Mouse (Mus musculus): ENCODE data around the gene Znrf2. TPM values are rescaled to one million over a fixed set of nuclear protein-coding genes. Genes with fewer than 3 reads are reported as not detected.

The Znrf2 gene
- total and polyA plus RNA-seq, 2 experiments from 2014 or later: 5.9 to 45.9 TPM

GRCm38 (mm10) chr6:54880086-54880485 is 63.4 kb downstream of the Znrf2 start:
- ATAC-seq (no peak), DNase-seq (ENCODE audit: low spot score) (no peak)
- no peaks in the 10 kb centered on the region for H3K4me1 ChIP-seq (ENCODE audit: insufficient read depth, low read length)
- no peak overlapping the region for H3K4me3 ChIP-seq (ENCODE audit: low read length)
- H3K9me3 ChIP-seq (ENCODE audit: low read length): no peaks in the 10 kb centered on the region
- H3K9ac ChIP-seq (replicated peaks; ENCODE audit: low read length): no peak overlapping the region
- no peak overlapping the region for H3K27ac ChIP-seq
- H3K36me3 ChIP-seq (ENCODE audit: insufficient read depth, low read length): no peaks in the 10 kb centered on the region
- H3K4me2 ChIP-seq (ENCODE audit: low read depth, low read length): no peak overlapping the region
- 88% methylated on average over 4 of the region's 4 CpGs for WGBS
- no peak for TF ChIP-seq CTCF (IDR thresholded peaks at IDR 0.05; ENCODE audit: low read depth)
- H3K27me3 ChIP-seq (ENCODE audit: insufficient read depth, low read length): no peaks in the 10 kb centered on the region

GRCm38 (mm10) chr6:54883424-54883823 is 66.7 kb downstream of the Znrf2 start:
- ATAC-seq (no peak), DNase-seq (ENCODE audit: low spot score) (no peak)
- Histone ChIP-seq H3K36me3 (ENCODE audit: insufficient read depth, low read length) (no peaks in the 10 kb centered on the region), H3K9me3 (ENCODE audit: low read length) (no peaks in the 10 kb centered on the region), H3K4me2 (ENCODE audit: low read depth, low read length) (no peak overlapping the region), H3K4me3 (ENCODE audit: low read length) (no peak overlapping the region), H3K27ac (no peak overlapping the region), H3K4me1 (ENCODE audit: insufficient read depth, low read length) (no peaks in the 10 kb centered on the region), H3K9ac (replicated peaks; ENCODE audit: low read length) (no peak overlapping the region), H3K27me3 (ENCODE audit: insufficient read depth, low read length) (no peaks in the 10 kb centered on the region)
- no peak for TF ChIP-seq CTCF (IDR thresholded peaks at IDR 0.05; ENCODE audit: low read depth)
- WGBS: 80% methylated on average over 2 of the region's 2 CpGs

GRCm38 (mm10) chr6:54886195-54886594 is 69.5 kb downstream of the Znrf2 start:
- no peaks in the 10 kb centered on the region for H3K27me3 ChIP-seq (ENCODE audit: insufficient read depth, low read length)
- no peak overlapping the region for H3K27ac ChIP-seq
- no peaks in the 10 kb centered on the region for H3K9me3 ChIP-seq (ENCODE audit: low read length)
- no peak overlapping the region for H3K4me3 ChIP-seq (ENCODE audit: low read length)
- no peak for TF ChIP-seq CTCF (IDR thresholded peaks at IDR 0.05; ENCODE audit: low read depth)
- no peak for DNase-seq (ENCODE audit: low spot score)
- no peaks in the 10 kb centered on the region for H3K4me1 ChIP-seq (ENCODE audit: insufficient read depth, low read length)
- 64% methylated on average over 7 of the region's 7 CpGs for WGBS
- no peak overlapping the region for H3K4me2 ChIP-seq (ENCODE audit: low read depth, low read length)
- no peak for ATAC-seq
- H3K9ac ChIP-seq (replicated peaks; ENCODE audit: low read length): no peak overlapping the region
- H3K36me3 ChIP-seq (ENCODE audit: insufficient read depth, low read length): no peaks in the 10 kb centered on the region

DNA sequence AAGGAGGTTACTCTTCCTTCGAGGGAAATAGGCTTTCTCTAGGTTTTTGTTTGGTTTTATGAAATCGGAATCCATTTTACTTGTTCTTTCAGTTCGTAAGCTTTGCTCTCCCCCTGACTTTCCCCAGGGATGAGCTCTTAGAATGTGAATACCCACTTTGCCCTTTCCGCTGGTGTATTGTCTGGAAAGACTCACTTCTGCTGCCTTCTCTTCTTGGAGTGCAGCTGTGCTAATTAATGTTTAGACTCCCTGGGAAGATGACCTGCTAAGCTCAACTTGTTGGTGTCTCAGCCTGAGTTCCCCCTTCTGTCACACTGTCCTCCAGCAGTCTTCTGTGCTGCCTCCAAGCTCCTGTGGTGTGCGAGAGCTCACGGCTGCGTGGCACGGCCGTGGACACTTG is 73.5 kb downstream of the Znrf2 start:
- no peak overlapping the region for H3K27ac ChIP-seq
- H3K9ac ChIP-seq (replicated peaks; ENCODE audit: low read length): no peak overlapping the region
- no peaks in the 10 kb centered on the region for H3K4me1 ChIP-seq (ENCODE audit: insufficient read depth, low read length)
- TF ChIP-seq CTCF (IDR thresholded peaks at IDR 0.05; ENCODE audit: low read depth): no peak
- no peaks in the 10 kb centered on the region for H3K9me3 ChIP-seq (ENCODE audit: low read length)
- no peak overlapping the region for H3K4me3 ChIP-seq (ENCODE audit: low read length)
- ATAC-seq: no peak
- WGBS: 51% methylated on average over 9 of the region's 9 CpGs
- no peaks in the 10 kb centered on the region for H3K36me3 ChIP-seq (ENCODE audit: insufficient read depth, low read length)
- DNase-seq (ENCODE audit: low spot score): no peak
- H3K4me2 ChIP-seq (ENCODE audit: low read depth, low read length): no peak overlapping the region
- no peaks in the 10 kb centered on the region for H3K27me3 ChIP-seq (ENCODE audit: insufficient read depth, low read length)

- TF ChIP-seq CTCF (IDR thresholded peaks at IDR 0.05; ENCODE audit: low read depth): no peak
- Histone ChIP-seq H3K9me3 (ENCODE audit: low read length) (no peaks in the 10 kb centered on the region), H3K4me2 (ENCODE audit: low read depth, low read length) (no peak overlapping the region), H3K36me3 (ENCODE audit: insufficient read depth, low read length) (no peaks in the 10 kb centered on the region), H3K4me3 (ENCODE audit: low read length) (no peak overlapping the region), H3K27me3 (ENCODE audit: insufficient read depth, low read length) (no peaks in the 10 kb centered on the region), H3K9ac (replicated peaks; ENCODE audit: low read length) (no peak overlapping the region), H3K27ac (no peak overlapping the region), H3K4me1 (ENCODE audit: insufficient read depth, low read length) (no peaks in the 10 kb centered on the region)
- no peak for DNase-seq (ENCODE audit: low spot score)
- no peak for ATAC-seq
- WGBS: 90% methylated on average over 3 of the region's 3 CpGs
Measured at GRCm38 (mm10) chr6:54891384-54891783, 74.7 kb downstream of the Znrf2 start.

DNA sequence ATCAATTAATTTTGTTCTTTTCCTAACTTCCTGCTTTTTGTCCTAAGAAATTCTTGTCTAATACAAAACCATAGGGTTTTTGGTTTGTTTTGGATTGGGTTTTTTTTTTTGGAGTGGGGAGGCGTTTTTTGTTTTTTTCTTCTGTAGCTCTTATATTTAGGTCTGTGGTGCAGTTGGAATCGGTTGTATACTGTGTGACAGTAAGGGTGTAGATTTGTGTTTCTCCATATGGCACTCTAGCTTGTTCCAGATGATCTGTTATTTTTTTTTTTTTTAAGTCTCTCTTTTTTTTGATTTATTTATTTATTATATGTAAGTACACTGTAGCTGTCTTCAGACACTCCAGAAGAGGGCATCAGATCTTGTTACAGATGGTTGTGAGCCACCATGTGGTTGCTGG is 83.5 kb downstream of the Znrf2 start:
- H3K9me3 ChIP-seq (ENCODE audit: low read length): no peaks in the 10 kb centered on the region
- DNase-seq (ENCODE audit: low spot score) (no peak), ATAC-seq (no peak)
- WGBS: 93% methylated on average over 2 of the region's 2 CpGs
- no peaks in the 10 kb centered on the region for H3K36me3 ChIP-seq (ENCODE audit: insufficient read depth, low read length)
- H3K27me3 ChIP-seq (ENCODE audit: insufficient read depth, low read length): no peaks in the 10 kb centered on the region
- H3K4me3 ChIP-seq (ENCODE audit: low read length): no peak overlapping the region
- no peak for TF ChIP-seq CTCF (IDR thresholded peaks at IDR 0.05; ENCODE audit: low read depth)
- no peaks in the 10 kb centered on the region for H3K4me1 ChIP-seq (ENCODE audit: insufficient read depth, low read length)
- no peak overlapping the region for H3K4me2 ChIP-seq (ENCODE audit: low read depth, low read length)
- no peak overlapping the region for H3K27ac ChIP-seq
- no peak overlapping the region for H3K9ac ChIP-seq (replicated peaks; ENCODE audit: low read length)

DNA sequence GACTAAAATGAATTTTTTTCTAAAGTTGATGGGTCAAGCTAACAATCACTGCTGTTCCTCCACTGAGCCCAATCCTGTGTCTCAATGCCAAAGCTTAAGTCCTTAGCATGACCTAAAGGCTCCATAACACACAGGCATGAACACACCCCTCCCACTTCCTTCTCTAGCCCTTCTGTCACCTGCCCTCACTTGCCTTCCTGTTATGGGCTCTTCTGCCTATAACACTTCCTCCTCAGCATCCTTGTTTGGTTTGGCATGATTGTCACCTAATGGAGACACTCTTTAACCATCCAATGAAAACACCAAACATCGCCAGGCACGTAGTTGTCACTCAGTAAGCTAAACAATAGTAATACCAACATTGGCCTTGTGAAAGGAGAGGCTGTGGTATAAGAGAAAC is 85.8 kb downstream of the Znrf2 start:
- Histone ChIP-seq H3K9ac (replicated peaks; ENCODE audit: low read length) (no peak overlapping the region), H3K4me3 (ENCODE audit: low read length) (no peak overlapping the region), H3K27me3 (ENCODE audit: insufficient read depth, low read length) (no peaks in the 10 kb centered on the region), H3K4me2 (ENCODE audit: low read depth, low read length) (no peak overlapping the region), H3K27ac (no peak overlapping the region), H3K4me1 (ENCODE audit: insufficient read depth, low read length) (no peaks in the 10 kb centered on the region), H3K9me3 (ENCODE audit: low read length) (no peaks in the 10 kb centered on the region), H3K36me3 (ENCODE audit: insufficient read depth, low read length) (no peaks in the 10 kb centered on the region)
- TF ChIP-seq CTCF (IDR thresholded peaks at IDR 0.05; ENCODE audit: low read depth): no peak
- DNase-seq (ENCODE audit: low spot score): no peak
- WGBS: 91% methylated on average over 2 of the region's 2 CpGs
- ATAC-seq: no peak

Data from hindbrain, postnatal 0 days (tissue).